Mouse (Mus musculus) layer of hippocampus, postnatal 25 days (tissue): Measurements from ENCODE around the gene 1110065P20Rik. TPM values are rescaled to one million over a fixed set of nuclear protein-coding genes. Genes with fewer than 3 reads are reported as not detected.

Experiments
- DNase-seq, 2 experiments: peaks; one replicate each; pipeline ENCODE4 v3.0.0; 2022; ENCODE audit warnings: mixed read lengths in 2 of 2, low spot score in 1 of 2; ENCODE audit errors: extremely low spot score in 1 of 2
- total RNA-seq, 2 experiments: library from RNA; stranded (reverse); gene quantifications; 2 replicates each; pipeline ENCODE4 v1.2.3; 2021

The 1110065P20Rik gene
- total RNA-seq, 2 experiments from 2014 or later: 88.5 to 105 TPM

GRCm38 (mm10) chr4:124847573-124847972 lies 3.4 kb downstream of the 1110065P20Rik start:
- DNase-seq: peak; percentile 81 to 91

GRCm38 (mm10) chr4:124843493-124843892 lies 7.5 kb downstream of the 1110065P20Rik start:
- DNase-seq: no peak

- no peak for DNase-seq
Observed at GRCm38 (mm10) chr4:124840998-124841397, 10.0 kb downstream of the 1110065P20Rik start.

GRCm38 (mm10) chr4:124838035-124838700 lies 12.8 kb downstream of the 1110065P20Rik start:
- DNase-seq: no peak

- no peak for DNase-seq
Observed at GRCm38 (mm10) chr4:124832796-124833195, 18.2 kb downstream of the 1110065P20Rik start.

GRCm38 (mm10) chr4:124829671-124830070 lies 21.3 kb downstream of the 1110065P20Rik start:
- DNase-seq: no peak

- DNase-seq: no peak
Observed at GRCm38 (mm10) chr4:124825371-124825965, 25.5 kb downstream of the 1110065P20Rik start.

GRCm38 (mm10) chr4:124824967-124825366 lies 26.0 kb downstream of the 1110065P20Rik start:
- no peak for DNase-seq

- DNase-seq: no peak
Observed at GRCm38 (mm10) chr4:124818832-124819231, 32.2 kb downstream of the 1110065P20Rik start.

GRCm38 (mm10) chr4:124817803-124818202 lies 33.2 kb downstream of the 1110065P20Rik start:
- no peak for DNase-seq

- DNase-seq: no peak
Observed at GRCm38 (mm10) chr4:124815901-124816300, 35.1 kb downstream of the 1110065P20Rik start.

GRCm38 (mm10) chr4:124811347-124811975 lies 39.5 kb downstream of the 1110065P20Rik start:
- peak in 1 of 2 experiments; percentile 41 for DNase-seq

GRCm38 (mm10) chr4:124810056-124810455 lies 40.9 kb downstream of the 1110065P20Rik start:
- no peak for DNase-seq

- DNase-seq: no peak
Observed at GRCm38 (mm10) chr4:124809136-124809883, 41.7 kb downstream of the 1110065P20Rik start.

- no peak for DNase-seq
Observed at GRCm38 (mm10) chr4:124808511-124808910, 42.5 kb downstream of the 1110065P20Rik start.

GRCm38 (mm10) chr4:124803406-124803805 lies 47.6 kb downstream of the 1110065P20Rik start:
- DNase-seq: no peak

GRCm38 (mm10) chr4:124802309-124803260 lies 48.4 kb downstream of the 1110065P20Rik start:
- DNase-seq: peak; percentile 87 to 95

- peak; percentile 77 to 95 for DNase-seq
Observed at GRCm38 (mm10) chr4:124801552-124802308, 49.3 kb downstream of the 1110065P20Rik start, which contains the start of gene Mtf1. Mtf1 (plus strand) TSS chr4:124802104.
